Mouse (Mus musculus): ENCODE measurements around the gene Exog.

Exog gene

GRCm38 (mm10) chr9:119444738-119445429, at the start of gene Exog:
TSS of gene Exog (plus strand) at chr9:119444943.
- DNase-seq (ENCODE audit: low spot score): peak; percentile 93

- DNase-seq (ENCODE audit: low spot score): no peak
These were observed 43.4 kb upstream of the Exog start for GRCm38 (mm10) chr9:119401351-119401750.

GRCm38 (mm10) chr9:119401801-119402214, 42.9 kb upstream of the Exog start, which contains the start of gene Acvr2b:
TSS of gene Acvr2b (plus strand) at chr9:119402118.
- peak; percentile 68 for DNase-seq (ENCODE audit: low spot score)

- DNase-seq (ENCODE audit: low spot score): no peak
These were observed 42.2 kb upstream of the Exog start for GRCm38 (mm10) chr9:119402253-119403235.

GRCm38 (mm10) chr9:119403236-119403641, 41.5 kb upstream of the Exog start:
- DNase-seq (ENCODE audit: low spot score): no peak

GRCm38 (mm10) chr9:119404090-119404489, 40.7 kb upstream of the Exog start:
- no peak for DNase-seq (ENCODE audit: low spot score)

GRCm38 (mm10) chr9:119407884-119408283, 36.9 kb upstream of the Exog start:
- no peak for DNase-seq (ENCODE audit: low spot score)

GRCm38 (mm10) chr9:119408898-119409664, 35.7 kb upstream of the Exog start:
- no peak for DNase-seq (ENCODE audit: low spot score)

- no peak for DNase-seq (ENCODE audit: low spot score)
These were observed 34.9 kb upstream of the Exog start for GRCm38 (mm10) chr9:119409864-119410263.

- DNase-seq (ENCODE audit: low spot score): no peak
These were observed 26.7 kb upstream of the Exog start for GRCm38 (mm10) chr9:119418025-119418424.

- DNase-seq (ENCODE audit: low spot score): no peak
These were observed 24.8 kb upstream of the Exog start for GRCm38 (mm10) chr9:119419852-119420438.

- DNase-seq (ENCODE audit: low spot score): no peak
These were observed 19.3 kb upstream of the Exog start for GRCm38 (mm10) chr9:119425217-119425975.

GRCm38 (mm10) chr9:119425976-119426415, 18.7 kb upstream of the Exog start:
- no peak for DNase-seq (ENCODE audit: low spot score)

- DNase-seq (ENCODE audit: low spot score): no peak
These were observed 18.3 kb upstream of the Exog start for GRCm38 (mm10) chr9:119426483-119426882.

GRCm38 (mm10) chr9:119430311-119430710, 14.4 kb upstream of the Exog start:
- peak; percentile 64 for DNase-seq (ENCODE audit: low spot score)

- DNase-seq (ENCODE audit: low spot score): no peak
These were observed 8.9 kb upstream of the Exog start for GRCm38 (mm10) chr9:119435855-119436254.

GRCm38 (mm10) chr9:119438065-119438464, 6.7 kb upstream of the Exog start:
- no peak for DNase-seq (ENCODE audit: low spot score)

GRCm38 (mm10) chr9:119438498-119439000, 6.2 kb upstream of the Exog start:
- DNase-seq (ENCODE audit: low spot score): no peak

- DNase-seq (ENCODE audit: low spot score): no peak
These were observed 994 bp downstream of the Exog start for GRCm38 (mm10) chr9:119445737-119446136.

GRCm38 (mm10) chr9:119455967-119456366, 11.2 kb downstream of the Exog start:
- DNase-seq (ENCODE audit: low spot score): no peak

- DNase-seq (ENCODE audit: low spot score): no peak
These were observed 12.4 kb downstream of the Exog start for GRCm38 (mm10) chr9:119457122-119457521.
